17 mouse cellular contexts compared by ENCODE assay signal in the genomic region with DNA sequence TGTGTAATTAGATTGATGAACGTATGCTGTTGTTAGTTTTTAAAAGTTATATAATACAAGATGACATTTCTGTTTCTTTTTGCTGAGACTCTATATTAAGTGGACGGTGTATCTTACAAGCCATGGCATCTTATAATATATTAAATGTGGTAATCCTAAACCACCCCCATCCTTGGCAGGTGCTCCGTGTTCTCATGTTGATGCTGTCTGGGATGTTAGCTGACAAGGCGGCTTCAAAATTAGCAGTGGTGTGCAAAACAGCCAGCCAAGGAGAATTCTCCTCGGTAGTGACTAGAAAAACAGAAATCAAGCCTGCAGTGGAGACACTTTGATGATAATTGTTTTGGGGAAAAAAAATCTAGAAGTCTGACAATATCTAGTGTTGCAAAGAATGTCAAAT.
DNase-seq lines count a peak whose midpoint lies in the region.
"Had no signal": no experiment of that assay in that cellular context is flagged by ENCODE, and none has a peak within 500 bp of the region (broad histone marks: within the 10 kb centered on the region; RNA-seq: fewer than 3 reads in every experiment).

No protein-coding gene starts in this region.

- peak; percentile 30 to 36 for DNase-seq in frontal cortex, adult 2 months (ENCODE audit: extremely low spot score in 1 of 2, low spot score in 1 of 2)
- no peak for DNase-seq in frontal cortex, postnatal 25 days (ENCODE audit: low spot score in 2 of 2)
- peak; percentile 7 for DNase-seq in layer of hippocampus, adult 11-12 months (ENCODE audit: low spot score)
- no peak for DNase-seq in layer of hippocampus, postnatal 36 days
- peak; percentile 22 to 47 for DNase-seq in right cerebral cortex, postnatal 36 days (ENCODE audit: low spot score in 2 of 2)
- DNase-seq in right cerebral cortex, postnatal 10 days (ENCODE audit: low spot score in 2 of 2): no peak
- DNase-seq in cerebellum, adult 11 months: no peak
- no peak for DNase-seq in MN1 (ENCODE audit: low spot score)
- DNase-seq: cerebellum, adult 18-20 months; cerebellum, postnatal 25 days; heart, postnatal 10 days; kidney, postnatal 25 days; liver, embryonic 13.5 days; lung, adult 2 months; lung, postnatal 14 days; right cerebral cortex, postnatal 25 days; thymus, postnatal 36 days had no signal

Comparison
In these comparisons a context has a peak if more than half of its experiments do, and no peak if none do; other contexts are left out.
1. DNase-seq: peak in frontal cortex, adult 2 months (2 of 2), layer of hippocampus, adult 11-12 months (single experiment) and right cerebral cortex, postnatal 36 days (2 of 2); none in frontal cortex, postnatal 25 days (0 of 2), layer of hippocampus, postnatal 36 days (0 of 2), right cerebral cortex, postnatal 10 days (0 of 2), cerebellum, adult 11 months (single experiment) and MN1 (single experiment).